Mouse (Mus musculus): Measurements from ENCODE around the gene S1pr5.

DNA sequence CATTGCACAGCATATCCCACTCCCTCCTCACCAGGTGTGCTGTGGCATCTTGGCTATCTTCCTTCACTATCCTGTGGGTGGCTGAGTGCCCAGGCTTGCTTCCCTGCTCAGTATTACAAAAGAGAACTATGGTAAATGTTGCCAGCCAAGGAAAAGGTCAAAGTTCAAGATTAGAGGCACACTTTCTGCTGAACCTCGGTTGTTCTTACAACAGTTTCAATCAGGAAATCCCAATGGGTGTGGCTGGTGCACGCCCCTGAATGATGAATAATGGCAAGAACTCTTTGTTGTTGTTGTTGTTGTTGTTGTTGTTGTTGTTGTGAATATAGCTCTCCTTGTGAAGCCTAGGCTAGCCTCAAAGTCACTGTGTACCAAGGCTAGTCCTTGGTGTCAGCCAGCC, 13.6 kb upstream of the S1pr5 start:
- TF ChIP-seq CTCF (IDR thresholded peaks at IDR 0.05; ENCODE audit: low read depth), result no peak
- TF ChIP-seq EP300 (IDR thresholded peaks at IDR 0.05; ENCODE audit: low read depth), result no peak

Data from liver, postnatal 0 days (tissue).